Mouse (Mus musculus): Measurements from ENCODE around the gene Gm20696. TPM values are rescaled to one million over a fixed set of nuclear protein-coding genes. Genes with fewer than 3 reads are reported as not detected.
A peak's percentile ranks its signal among the peaks of the same experiment; 100 is the strongest.

The Gm20696 gene
- polyA plus RNA-seq, 1 experiment from 2014 or later, result 2.3 TPM

GRCm38 (mm10) chr6:99496114-99496513 is 170.5 kb downstream of the Gm20696 start:
- Histone ChIP-seq H3K9ac (ENCODE audit: low read length) (no peak overlapping the region), H3K27ac (ENCODE audit: low read length) (no peak overlapping the region), H3K4me3 (ENCODE audit: low read length) (no peak overlapping the region), H3K4me2 (ENCODE audit: low read depth, low read length) (no peak overlapping the region), H3K4me1 (ENCODE audit: control insufficient read depth, insufficient read depth, low read length) (peaks cover 11% of the 10 kb centered on the region), H3K27me3 (ENCODE audit: control insufficient read depth, insufficient read depth, low read length) (no peaks in the 10 kb centered on the region), H3K36me3 (ENCODE audit: control insufficient read depth, insufficient read depth) (no peaks in the 10 kb centered on the region), H3K9me3 (replicated peaks; ENCODE audit: control insufficient read depth, low read length) (no peaks in the 10 kb centered on the region)
- no peak for ATAC-seq (replicated peaks; ENCODE audit: extremely low read depth, insufficient read depth, low FRiP score)
- 58% methylated on average over 5 of the region's 5 CpGs for WGBS

GRCm38 (mm10) chr6:99492937-99493336 is 173.7 kb downstream of the Gm20696 start:
- no peak for ATAC-seq (replicated peaks; ENCODE audit: extremely low read depth, insufficient read depth, low FRiP score)
- H3K9ac ChIP-seq (ENCODE audit: low read length), result no peak overlapping the region
- no peak overlapping the region for H3K4me2 ChIP-seq (ENCODE audit: low read depth, low read length)
- no peak overlapping the region for H3K4me3 ChIP-seq (ENCODE audit: low read length)
- no peaks in the 10 kb centered on the region for H3K9me3 ChIP-seq (replicated peaks; ENCODE audit: control insufficient read depth, low read length)
- no peaks in the 10 kb centered on the region for H3K36me3 ChIP-seq (ENCODE audit: control insufficient read depth, insufficient read depth)
- H3K27ac ChIP-seq (ENCODE audit: low read length), result no peak overlapping the region
- peaks cover 11% of the 10 kb centered on the region for H3K4me1 ChIP-seq (ENCODE audit: control insufficient read depth, insufficient read depth, low read length)
- H3K27me3 ChIP-seq (ENCODE audit: control insufficient read depth, insufficient read depth, low read length), result no peaks in the 10 kb centered on the region
- WGBS, result 18% methylated on average over 3 of the region's 3 CpGs

GRCm38 (mm10) chr6:99491979-99492544 is 174.5 kb downstream of the Gm20696 start:
- H3K27ac ChIP-seq (ENCODE audit: low read length), result no peak overlapping the region

GRCm38 (mm10) chr6:99491146-99491545 is 175.5 kb downstream of the Gm20696 start:
- no peaks in the 10 kb centered on the region for H3K36me3 ChIP-seq (ENCODE audit: control insufficient read depth, insufficient read depth)
- 0 out of 2 replicates have a peak, but pooled peaks have one; percentile 55 for ATAC-seq (replicated peaks; ENCODE audit: extremely low read depth, insufficient read depth, low FRiP score)
- no peak overlapping the region for H3K4me2 ChIP-seq (ENCODE audit: low read depth, low read length)
- H3K27ac ChIP-seq (ENCODE audit: low read length), result no peak overlapping the region
- no peaks in the 10 kb centered on the region for H3K9me3 ChIP-seq (replicated peaks; ENCODE audit: control insufficient read depth, low read length)
- WGBS, result 62% methylated on average over 3 of the region's 3 CpGs
- no peaks in the 10 kb centered on the region for H3K27me3 ChIP-seq (ENCODE audit: control insufficient read depth, insufficient read depth, low read length)
- H3K4me1 ChIP-seq (ENCODE audit: control insufficient read depth, insufficient read depth, low read length), result peaks cover 8% of the 10 kb centered on the region
- H3K9ac ChIP-seq (ENCODE audit: low read length), result no peak overlapping the region
- H3K4me3 ChIP-seq (ENCODE audit: low read length), result no peak overlapping the region

More at GRCm38 (mm10) chr6:99491979-99492544, 174.5 kb downstream of the Gm20696 start:
- Histone ChIP-seq H3K36me3 (ENCODE audit: control insufficient read depth, insufficient read depth) (no peaks in the 10 kb centered on the region), H3K4me2 (ENCODE audit: low read depth, low read length) (no peak overlapping the region), H3K9ac (ENCODE audit: low read length) (no peak overlapping the region), H3K27me3 (ENCODE audit: control insufficient read depth, insufficient read depth, low read length) (no peaks in the 10 kb centered on the region), H3K4me3 (ENCODE audit: low read length) (no peak overlapping the region), H3K9me3 (replicated peaks; ENCODE audit: control insufficient read depth, low read length) (no peaks in the 10 kb centered on the region), H3K4me1 (ENCODE audit: control insufficient read depth, insufficient read depth, low read length) (peaks cover 11% of the 10 kb centered on the region)
- WGBS, result 62% methylated on average over 6 of the region's 6 CpGs
- no peak for ATAC-seq (replicated peaks; ENCODE audit: extremely low read depth, insufficient read depth, low FRiP score)

DNA sequence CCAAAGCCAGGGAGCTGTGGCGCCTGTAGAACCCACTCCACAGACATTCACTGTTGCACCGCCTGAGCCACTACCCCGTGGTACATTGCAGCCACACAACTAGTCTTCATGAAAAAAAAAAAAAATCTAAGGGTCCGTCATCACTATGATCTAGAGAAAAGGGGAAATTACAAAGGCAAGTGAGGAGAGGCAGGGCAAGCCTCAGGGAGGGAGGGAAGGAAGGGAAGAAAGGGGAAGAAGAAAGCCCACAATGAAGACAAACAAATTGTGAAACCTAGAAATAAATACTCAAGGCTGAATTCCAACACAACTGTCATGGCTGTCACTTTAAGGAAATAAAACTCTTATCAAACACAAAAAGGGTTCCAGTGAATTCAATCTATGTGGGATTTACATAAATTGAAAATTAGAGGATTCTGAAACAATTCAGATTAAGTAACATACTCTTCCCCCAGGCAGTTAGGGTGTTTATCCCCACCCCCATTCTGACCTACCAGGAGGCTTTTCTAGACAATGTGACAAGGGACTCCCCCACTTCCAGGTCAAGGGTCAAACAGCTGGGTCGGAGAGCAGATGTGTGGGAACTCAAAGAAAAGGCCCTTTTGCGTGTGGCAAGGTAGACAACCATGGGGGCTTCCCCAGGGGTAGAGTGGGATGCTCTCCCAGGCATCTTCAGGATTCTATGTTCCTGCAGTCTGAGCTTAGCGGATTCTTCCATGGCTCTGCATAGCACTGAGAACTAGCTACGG is 176.5 kb downstream of the Gm20696 start:
- no peak for ATAC-seq (replicated peaks; ENCODE audit: extremely low read depth, insufficient read depth, low FRiP score)
- Histone ChIP-seq H3K4me1 (ENCODE audit: control insufficient read depth, insufficient read depth, low read length) (peaks cover 17% of the 10 kb centered on the region), H3K4me2 (ENCODE audit: low read depth, low read length) (no peak overlapping the region), H3K36me3 (ENCODE audit: control insufficient read depth, insufficient read depth) (no peaks in the 10 kb centered on the region), H3K27ac (ENCODE audit: low read length) (no peak overlapping the region), H3K9ac (ENCODE audit: low read length) (no peak overlapping the region), H3K4me3 (ENCODE audit: low read length) (no peak overlapping the region), H3K9me3 (replicated peaks; ENCODE audit: control insufficient read depth, low read length) (no peaks in the 10 kb centered on the region), H3K27me3 (ENCODE audit: control insufficient read depth, insufficient read depth, low read length) (no peaks in the 10 kb centered on the region)
- WGBS, result 76% methylated on average over 8 of the region's 8 CpGs

DNA sequence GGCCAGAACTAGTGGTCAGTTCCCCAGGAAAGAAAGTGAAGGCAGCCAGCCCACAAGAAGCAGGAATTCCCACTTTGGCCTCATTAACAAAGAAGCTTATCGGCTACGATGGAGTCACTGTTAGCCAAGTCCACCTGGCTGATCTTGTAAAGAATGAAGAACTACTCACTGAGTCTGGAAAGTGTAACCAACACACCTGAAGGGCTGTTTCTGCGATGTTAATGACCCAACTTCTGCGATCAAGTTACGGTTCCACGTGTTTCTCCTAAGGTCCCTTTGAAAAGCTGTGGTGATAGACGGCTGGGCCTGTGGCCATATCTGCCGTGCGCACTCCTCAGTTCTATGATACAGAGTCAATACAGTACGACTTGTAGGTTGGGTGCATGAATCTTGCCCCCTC is 177.2 kb downstream of the Gm20696 start:
- no peak for ATAC-seq (replicated peaks; ENCODE audit: extremely low read depth, insufficient read depth, low FRiP score)
- Histone ChIP-seq H3K4me2 (ENCODE audit: low read depth, low read length) (no peak overlapping the region), H3K27me3 (ENCODE audit: control insufficient read depth, insufficient read depth, low read length) (no peaks in the 10 kb centered on the region), H3K9ac (ENCODE audit: low read length) (no peak overlapping the region), H3K4me1 (ENCODE audit: control insufficient read depth, insufficient read depth, low read length) (peaks cover 22% of the 10 kb centered on the region), H3K36me3 (ENCODE audit: control insufficient read depth, insufficient read depth) (no peaks in the 10 kb centered on the region), H3K9me3 (replicated peaks; ENCODE audit: control insufficient read depth, low read length) (no peaks in the 10 kb centered on the region), H3K4me3 (ENCODE audit: low read length) (no peak overlapping the region), H3K27ac (ENCODE audit: low read length) (no peak overlapping the region)
- WGBS, result 73% methylated on average over 10 of the region's 10 CpGs

- Histone ChIP-seq H3K36me3 (ENCODE audit: control insufficient read depth, insufficient read depth) (no peaks in the 10 kb centered on the region), H3K4me2 (ENCODE audit: low read depth, low read length) (peak overlapping the region; percentile 69), H3K27me3 (ENCODE audit: control insufficient read depth, insufficient read depth, low read length) (no peaks in the 10 kb centered on the region), H3K27ac (ENCODE audit: low read length) (peak overlapping the region; percentile 98), H3K9me3 (replicated peaks; ENCODE audit: control insufficient read depth, low read length) (no peaks in the 10 kb centered on the region), H3K4me3 (ENCODE audit: low read length) (no peak overlapping the region; the same call in 1 of the 2 replicates), H3K4me1 (ENCODE audit: control insufficient read depth, insufficient read depth, low read length) (peaks cover 19% of the 10 kb centered on the region), H3K9ac (ENCODE audit: low read length) (peak overlapping the region; percentile 76)
- 52% methylated on average over 12 of the region's 12 CpGs for WGBS
- 0 out of 2 replicates have a peak, but pooled peaks have one; percentile 33 for ATAC-seq (replicated peaks; ENCODE audit: extremely low read depth, insufficient read depth, low FRiP score)
Measured at GRCm38 (mm10) chr6:99485884-99486640, 180.5 kb downstream of the Gm20696 start.

DNA sequence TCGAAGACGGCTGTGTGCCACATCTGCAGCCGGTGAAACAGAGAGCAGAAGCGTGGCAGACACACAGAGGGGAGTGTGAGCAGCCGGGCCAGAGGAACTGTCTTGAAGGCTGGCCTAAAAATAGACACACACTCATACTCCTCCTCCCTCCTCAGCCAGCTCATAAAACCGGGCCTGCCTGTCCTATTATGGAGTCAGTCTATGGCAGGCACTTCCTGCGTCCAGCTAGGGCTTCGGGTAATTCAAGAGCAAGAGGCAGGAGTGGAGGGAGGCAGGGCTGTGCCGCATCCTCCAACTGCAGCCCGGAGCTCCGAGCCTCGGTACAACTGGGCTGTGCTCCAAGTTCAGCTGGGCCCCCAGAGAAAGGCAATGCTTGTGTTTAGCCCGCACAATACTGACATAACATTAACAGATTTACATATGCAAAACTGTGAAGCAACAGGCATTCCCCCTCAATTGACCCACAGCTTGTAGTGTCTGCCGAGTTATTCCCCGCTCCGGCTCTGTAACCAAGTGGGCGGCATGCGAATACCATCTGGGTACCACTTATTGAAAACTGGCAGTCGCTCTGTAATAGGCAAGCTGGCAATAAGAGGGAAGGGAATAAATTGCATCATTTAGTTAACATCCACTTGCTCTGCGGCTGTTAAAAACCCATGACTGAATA is 181.2 kb downstream of the Gm20696 start:
- Histone ChIP-seq H3K27me3 (ENCODE audit: control insufficient read depth, insufficient read depth, low read length) (no peaks in the 10 kb centered on the region), H3K9ac (ENCODE audit: low read length) (peak overlapping the region; percentile 76), H3K4me2 (ENCODE audit: low read depth, low read length) (peak overlapping the region; percentile 69), H3K4me1 (ENCODE audit: control insufficient read depth, insufficient read depth, low read length) (peaks cover 19% of the 10 kb centered on the region), H3K27ac (ENCODE audit: low read length) (peak overlapping the region; percentile 98), H3K36me3 (ENCODE audit: control insufficient read depth, insufficient read depth) (no peaks in the 10 kb centered on the region), H3K4me3 (ENCODE audit: low read length) (peak overlapping the region; percentile 38), H3K9me3 (replicated peaks; ENCODE audit: control insufficient read depth, low read length) (no peaks in the 10 kb centered on the region)
- 18% methylated on average over 20 of the region's 20 CpGs for WGBS
- ATAC-seq (replicated peaks; ENCODE audit: extremely low read depth, insufficient read depth, low FRiP score), result peak; percentile 95

Measured in heart, embryonic 16.5 days (tissue).